Mouse (Mus musculus): ENCODE measurements around the gene Gpc3. TPM values are rescaled to one million over a fixed set of nuclear protein-coding genes. Genes with fewer than 3 reads are reported as not detected.

Gene Gpc3
- polyA plus RNA-seq, 1 experiment from 2014 or later: 538 TPM

- Histone ChIP-seq H3K9ac (no peak overlapping the region), H3K4me3 (ENCODE audit: low read depth, low read length) (no peak overlapping the region), H3K9me3 (ENCODE audit: low read depth, low read length) (no peaks in the 10 kb centered on the region), H3K27me3 (ENCODE audit: insufficient read depth, low read length) (no peaks in the 10 kb centered on the region), H3K4me1 (ENCODE audit: insufficient read depth) (no peaks in the 10 kb centered on the region), H3K36me3 (ENCODE audit: insufficient read depth) (no peaks in the 10 kb centered on the region), H3K4me2 (no peak overlapping the region), H3K27ac (ENCODE audit: low read depth) (no peak overlapping the region)
- no peak for DNase-seq
- 74% methylated on average over 4 of the region's 4 CpGs for WGBS
- TF ChIP-seq CTCF (IDR thresholded peaks at IDR 0.05; ENCODE audit: low read depth): no peak
- ATAC-seq (ENCODE audit: insufficient read depth): no peak
Observed at GRCm38 (mm10) chrX:52559995-52560394, 53.8 kb downstream of the Gpc3 start.

GRCm38 (mm10) chrX:52558526-52558925 lies 55.2 kb downstream of the Gpc3 start:
- no peak for TF ChIP-seq CTCF (IDR thresholded peaks at IDR 0.05; ENCODE audit: low read depth)
- 74% methylated on average over 5 of the region's 5 CpGs for WGBS

GRCm38 (mm10) chrX:52557489-52557888 lies 56.3 kb downstream of the Gpc3 start:
- no peak overlapping the region for H3K4me3 ChIP-seq (ENCODE audit: low read depth, low read length)

More at GRCm38 (mm10) chrX:52558526-52558925, 55.2 kb downstream of the Gpc3 start:
- Histone ChIP-seq H3K9ac (no peak overlapping the region), H3K4me1 (ENCODE audit: insufficient read depth) (no peaks in the 10 kb centered on the region), H3K9me3 (ENCODE audit: low read depth, low read length) (no peaks in the 10 kb centered on the region), H3K36me3 (ENCODE audit: insufficient read depth) (no peaks in the 10 kb centered on the region), H3K27ac (ENCODE audit: low read depth) (no peak overlapping the region), H3K27me3 (ENCODE audit: insufficient read depth, low read length) (no peaks in the 10 kb centered on the region), H3K4me3 (ENCODE audit: low read depth, low read length) (no peak overlapping the region), H3K4me2 (no peak overlapping the region)
- ATAC-seq (ENCODE audit: insufficient read depth) (no peak), DNase-seq (no peak)

GRCm38 (mm10) chrX:52551296-52551695 lies 62.5 kb downstream of the Gpc3 start:
- Histone ChIP-seq H3K4me2 (no peak overlapping the region), H3K27me3 (ENCODE audit: insufficient read depth, low read length) (no peaks in the 10 kb centered on the region), H3K4me1 (ENCODE audit: insufficient read depth) (no peaks in the 10 kb centered on the region), H3K9me3 (ENCODE audit: low read depth, low read length) (no peaks in the 10 kb centered on the region), H3K4me3 (ENCODE audit: low read depth, low read length) (no peak overlapping the region), H3K27ac (ENCODE audit: low read depth) (no peak overlapping the region), H3K9ac (no peak overlapping the region), H3K36me3 (ENCODE audit: insufficient read depth) (no peaks in the 10 kb centered on the region)
- DNase-seq (no peak), ATAC-seq (ENCODE audit: insufficient read depth) (no peak)
- TF ChIP-seq CTCF (IDR thresholded peaks at IDR 0.05; ENCODE audit: low read depth): no peak
- 40% methylated on average over 1 of the region's 1 CpGs for WGBS

More at GRCm38 (mm10) chrX:52557489-52557888, 56.3 kb downstream of the Gpc3 start:
- TF ChIP-seq CTCF (IDR thresholded peaks at IDR 0.05; ENCODE audit: low read depth): no peak
- no peaks in the 10 kb centered on the region for H3K9me3 ChIP-seq (ENCODE audit: low read depth, low read length)
- H3K36me3 ChIP-seq (ENCODE audit: insufficient read depth): no peaks in the 10 kb centered on the region
- no peaks in the 10 kb centered on the region for H3K4me1 ChIP-seq (ENCODE audit: insufficient read depth)
- peak; percentile 90 for ATAC-seq (ENCODE audit: insufficient read depth)
- H3K27me3 ChIP-seq (ENCODE audit: insufficient read depth, low read length): no peaks in the 10 kb centered on the region
- no peak overlapping the region for H3K9ac ChIP-seq
- peak; percentile 89 for DNase-seq
- H3K4me2 ChIP-seq: no peak overlapping the region
- no peak overlapping the region for H3K27ac ChIP-seq (ENCODE audit: low read depth)
- WGBS: 41% methylated on average over 6 of the region's 6 CpGs

- ATAC-seq (ENCODE audit: insufficient read depth) (no peak), DNase-seq (no peak)
- Histone ChIP-seq H3K9me3 (ENCODE audit: low read depth, low read length) (no peaks in the 10 kb centered on the region), H3K4me2 (no peak overlapping the region), H3K4me1 (ENCODE audit: insufficient read depth) (no peaks in the 10 kb centered on the region), H3K27me3 (ENCODE audit: insufficient read depth, low read length) (no peaks in the 10 kb centered on the region), H3K27ac (ENCODE audit: low read depth) (no peak overlapping the region), H3K4me3 (ENCODE audit: low read depth, low read length) (no peak overlapping the region), H3K36me3 (ENCODE audit: insufficient read depth) (no peaks in the 10 kb centered on the region), H3K9ac (no peak overlapping the region)
- no peak for TF ChIP-seq CTCF (IDR thresholded peaks at IDR 0.05; ENCODE audit: low read depth)
- WGBS: 58% methylated on average over 3 of the region's 3 CpGs
Observed at GRCm38 (mm10) chrX:52544623-52545022, 69.1 kb downstream of the Gpc3 start.

- no peaks in the 10 kb centered on the region for H3K9me3 ChIP-seq (ENCODE audit: low read depth, low read length)
- WGBS: 62% methylated on average over 5 of the region's 5 CpGs
- DNase-seq (no peak), ATAC-seq (ENCODE audit: insufficient read depth) (no peak)
- no peak overlapping the region for H3K4me2 ChIP-seq
- TF ChIP-seq CTCF (IDR thresholded peaks at IDR 0.05; ENCODE audit: low read depth): no peak
- no peak overlapping the region for H3K9ac ChIP-seq
- no peaks in the 10 kb centered on the region for H3K36me3 ChIP-seq (ENCODE audit: insufficient read depth)
- H3K27ac ChIP-seq (ENCODE audit: low read depth): no peak overlapping the region
- H3K4me1 ChIP-seq (ENCODE audit: insufficient read depth): peaks cover 4% of the 10 kb centered on the region; the same call in 1 of the 2 replicates
- no peak overlapping the region for H3K4me3 ChIP-seq (ENCODE audit: low read depth, low read length)
- no peaks in the 10 kb centered on the region for H3K27me3 ChIP-seq (ENCODE audit: insufficient read depth, low read length)
Observed at GRCm38 (mm10) chrX:52537282-52537681, 76.5 kb downstream of the Gpc3 start.

- H3K36me3 ChIP-seq (ENCODE audit: insufficient read depth): no peaks in the 10 kb centered on the region
- peaks cover 4% of the 10 kb centered on the region; the same call in 1 of the 2 replicates for H3K4me1 ChIP-seq (ENCODE audit: insufficient read depth)
- H3K9ac ChIP-seq: no peak overlapping the region
- H3K27ac ChIP-seq (ENCODE audit: low read depth): no peak overlapping the region; the same call in 1 of the 2 replicates
- H3K9me3 ChIP-seq (ENCODE audit: low read depth, low read length): no peaks in the 10 kb centered on the region
- ATAC-seq (ENCODE audit: insufficient read depth) (no peak), DNase-seq (no peak)
- H3K4me3 ChIP-seq (ENCODE audit: low read depth, low read length): no peak overlapping the region
- 38% methylated on average over 1 of the region's 1 CpGs for whole genome bisulfite sequencing
- H3K27me3 ChIP-seq (ENCODE audit: insufficient read depth, low read length): no peaks in the 10 kb centered on the region
- H3K4me2 ChIP-seq: no peak overlapping the region
- no peak for TF ChIP-seq CTCF (IDR thresholded peaks at IDR 0.05; ENCODE audit: low read depth)
Observed at GRCm38 (mm10) chrX:52533766-52534165, 80.0 kb downstream of the Gpc3 start.

- Histone ChIP-seq H3K4me2 (no peak overlapping the region), H3K9me3 (ENCODE audit: low read depth, low read length) (no peaks in the 10 kb centered on the region), H3K4me1 (ENCODE audit: insufficient read depth) (peaks cover 4% of the 10 kb centered on the region; the same call in 1 of the 2 replicates), H3K27ac (ENCODE audit: low read depth) (no peak overlapping the region), H3K4me3 (ENCODE audit: low read depth, low read length) (no peak overlapping the region), H3K27me3 (ENCODE audit: insufficient read depth, low read length) (no peaks in the 10 kb centered on the region), H3K9ac (no peak overlapping the region), H3K36me3 (ENCODE audit: insufficient read depth) (no peaks in the 10 kb centered on the region)
- 40% methylated on average over 4 of the region's 4 CpGs for WGBS
- DNase-seq (peak; percentile 64), ATAC-seq (ENCODE audit: insufficient read depth) (no peak)
- TF ChIP-seq CTCF (IDR thresholded peaks at IDR 0.05; ENCODE audit: low read depth): no peak
Observed at GRCm38 (mm10) chrX:52533098-52533497, 80.7 kb downstream of the Gpc3 start.

Data from lung, embryonic 14.5 days (tissue).